Mouse (Mus musculus) hindbrain, embryonic 12.5 days (tissue): Measurements from ENCODE around the gene Gramd1b. TPM values are rescaled to one million over a fixed set of nuclear protein-coding genes. Genes with fewer than 3 reads are reported as not detected.

Experiments used
- ATAC-seq: fragments of 200-750 bp; cut with Nextera tagmentation; 2 replicates; pipeline ENCODE4 v1.8.0; 2017; ENCODE audit warnings: moderate TSS enrichment; ENCODE audit not compliant: low FRiP score
- H3K27ac ChIP-seq: fragments of 300-500 bp; sonication (generic); 2 replicates; pipeline ENCODE4 v1.5.1; 2016; ENCODE audit warnings: mild to moderate bottlenecking
- H3K27me3 ChIP-seq: fragments of 300-500 bp; sonication (generic); 2 replicates; pipeline ENCODE4 v1.6.1; 2016; ENCODE audit warnings: mild to moderate bottlenecking
- H3K36me3 ChIP-seq: fragments of 300-500 bp; sonication (generic); 2 replicates; pipeline ENCODE4 v1.6.1; 2016; ENCODE audit warnings: mild to moderate bottlenecking
- H3K4me1 ChIP-seq: fragments of 300-500 bp; sonication (generic); 2 replicates; pipeline ENCODE4 v1.6.1; 2016
- H3K4me2 ChIP-seq: fragments of 300-500 bp; sonication (generic); replicated peaks from 2 replicates; pipeline ENCODE4 v1.6.1; 2016; ENCODE audit warnings: mild to moderate bottlenecking
- H3K4me3 ChIP-seq: fragments of 300-500 bp; sonication (generic); 2 replicates; pipeline ENCODE4 v1.5.1; 2016; ENCODE audit warnings: mild to moderate bottlenecking
- H3K9ac ChIP-seq: fragments of 300-500 bp; sonication (generic); 2 replicates; pipeline ENCODE4 v1.6.1; 2016; ENCODE audit warnings: mild to moderate bottlenecking, moderate library complexity
- H3K9me3 ChIP-seq: fragments of 300-500 bp; sonication (generic); replicated peaks from 2 replicates; pipeline ENCODE4 v1.6.1; 2016; ENCODE audit warnings: mild to moderate bottlenecking
- WGBS: fragments of 180-500 bp; shearing (Covaris S2); methylation state at CpG from one replicate; pipeline ENCODE4 v1.1.7; 2016; 5-methylcytosine and 5-hydroxymethylcytosine counted together
- polyA plus RNA-seq: library from polyadenylated mRNA; unstranded; fragments of >200 nt; fragmentation: Nextera tagmentation; extraction: Ambion mirVana; gene quantifications from 2 replicates; pipeline ENCODE4 v1.2.1, GENCODE M21; 2016

Gramd1b gene
- polyA plus RNA-seq, 1 experiment from 2014 or later, result 4.9 TPM

DNA sequence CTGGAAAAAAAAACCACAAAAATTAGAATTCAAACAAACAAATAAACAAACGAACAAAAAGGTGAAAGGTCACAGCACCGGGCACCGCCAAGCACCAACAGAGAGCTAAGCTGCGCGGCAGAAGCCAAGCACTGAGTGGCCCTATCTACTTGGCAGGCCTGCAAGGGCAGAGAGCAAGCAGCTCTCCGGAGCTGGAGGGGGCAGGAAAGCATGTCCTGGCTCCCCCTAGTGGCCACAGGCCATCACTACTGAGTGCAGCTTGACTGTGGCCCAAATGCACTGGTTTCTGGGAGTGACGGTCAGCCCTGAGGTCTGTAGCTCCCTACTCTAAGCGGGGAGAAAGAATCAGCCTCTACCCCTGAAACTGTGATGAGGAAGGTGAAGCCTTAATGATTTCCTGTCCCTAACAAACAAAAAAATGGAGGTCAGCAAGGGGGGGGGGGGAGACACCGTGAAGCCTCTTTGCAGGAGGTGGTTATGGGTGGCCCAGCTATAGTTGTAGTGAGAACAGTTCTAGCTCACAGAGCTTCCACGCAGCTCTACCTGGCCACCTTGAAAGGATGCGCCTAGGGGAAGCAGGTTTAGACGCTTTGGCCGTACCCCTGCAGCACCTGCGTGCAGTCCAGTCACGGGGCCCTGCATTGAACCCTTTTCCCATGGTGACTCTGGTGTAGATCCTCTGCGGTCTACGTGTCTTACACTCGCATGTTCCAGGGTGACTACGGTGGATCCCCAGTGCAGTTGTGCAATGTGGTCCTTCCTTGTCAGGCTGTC lies 200.4 kb downstream of the Gramd1b start:
- H3K36me3 ChIP-seq, result no peaks in the 10 kb centered on the region
- H3K4me1 ChIP-seq, result 0 out of 2 replicates have a peak, but pooled peaks cover 2% of the 10 kb centered on the region
- H3K27me3 ChIP-seq, result no peaks in the 10 kb centered on the region
- ATAC-seq, result peak; percentile 88
- no peaks in the 10 kb centered on the region for H3K9me3 ChIP-seq
- no peak overlapping the region for H3K9ac ChIP-seq
- no peak overlapping the region for H3K4me2 ChIP-seq
- no peak overlapping the region for H3K27ac ChIP-seq
- no peak overlapping the region for H3K4me3 ChIP-seq
- 55% methylated on average over 19 of the region's 19 CpGs for WGBS

GRCm38 (mm10) chr9:40326260-40326915 lies 204.8 kb downstream of the Gramd1b start:
- no peak for ATAC-seq
- no peak overlapping the region for H3K9ac ChIP-seq
- no peak overlapping the region for H3K4me2 ChIP-seq
- 67% methylated on average over 7 of the region's 7 CpGs for WGBS
- no peak overlapping the region for H3K4me3 ChIP-seq
- H3K9me3 ChIP-seq, result no peaks in the 10 kb centered on the region
- H3K27ac ChIP-seq, result no peak overlapping the region
- H3K27me3 ChIP-seq, result no peaks in the 10 kb centered on the region
- no peaks in the 10 kb centered on the region for H3K36me3 ChIP-seq
- H3K4me1 ChIP-seq, result peaks cover 6% of the 10 kb centered on the region

GRCm38 (mm10) chr9:40324826-40325225 lies 206.4 kb downstream of the Gramd1b start:
- Histone ChIP-seq H3K27me3 (no peaks in the 10 kb centered on the region), H3K9me3 (no peaks in the 10 kb centered on the region), H3K9ac (no peak overlapping the region), H3K4me2 (no peak overlapping the region), H3K27ac (no peak overlapping the region), H3K36me3 (no peaks in the 10 kb centered on the region), H3K4me1 (peaks cover 10% of the 10 kb centered on the region), H3K4me3 (no peak overlapping the region)
- ATAC-seq, result no peak
- 90% methylated on average over 6 of the region's 6 CpGs for WGBS

GRCm38 (mm10) chr9:40324232-40324792 lies 206.9 kb downstream of the Gramd1b start:
- no peak overlapping the region for H3K4me3 ChIP-seq
- WGBS, result 92% methylated on average over 4 of the region's 4 CpGs

GRCm38 (mm10) chr9:40323773-40324172 lies 207.4 kb downstream of the Gramd1b start:
- H3K27ac ChIP-seq, result no peak overlapping the region
- H3K27me3 ChIP-seq, result no peaks in the 10 kb centered on the region
- no peaks in the 10 kb centered on the region for H3K9me3 ChIP-seq
- 75% methylated on average over 6 of the region's 6 CpGs for WGBS
- no peaks in the 10 kb centered on the region for H3K36me3 ChIP-seq
- ATAC-seq, result no peak
- no peak overlapping the region for H3K9ac ChIP-seq
- H3K4me3 ChIP-seq, result no peak overlapping the region
- H3K4me2 ChIP-seq, result no peak overlapping the region
- H3K4me1 ChIP-seq, result peaks cover 10% of the 10 kb centered on the region

More at GRCm38 (mm10) chr9:40324232-40324792, 206.9 kb downstream of the Gramd1b start:
- H3K9ac ChIP-seq, result no peak overlapping the region
- H3K4me1 ChIP-seq, result peaks cover 10% of the 10 kb centered on the region
- no peak overlapping the region for H3K4me2 ChIP-seq
- H3K27me3 ChIP-seq, result no peaks in the 10 kb centered on the region
- no peaks in the 10 kb centered on the region for H3K36me3 ChIP-seq
- no peaks in the 10 kb centered on the region for H3K9me3 ChIP-seq
- H3K27ac ChIP-seq, result no peak overlapping the region
- ATAC-seq, result no peak

DNA sequence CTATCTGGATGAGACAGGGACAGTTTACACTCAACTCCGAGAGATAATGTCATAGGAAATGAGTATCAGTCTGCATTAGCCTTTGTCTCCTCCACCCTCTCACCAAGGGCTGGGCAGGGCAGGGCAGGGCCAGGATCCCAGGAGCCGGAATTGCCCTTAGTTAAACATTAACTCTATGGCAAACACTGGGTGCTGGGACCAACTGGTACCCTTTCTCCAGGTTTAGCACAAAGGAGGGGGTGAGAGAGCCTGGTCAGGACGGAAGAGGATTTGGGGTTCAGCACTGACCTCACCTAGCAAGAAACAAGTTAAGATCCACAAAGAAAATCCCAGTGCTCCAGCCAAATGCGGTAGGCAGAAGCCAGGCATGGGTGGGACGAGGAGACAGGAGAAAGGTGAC lies 208.0 kb downstream of the Gramd1b start:
- WGBS, result 81% methylated on average over 5 of the region's 5 CpGs
- Histone ChIP-seq H3K9me3 (no peaks in the 10 kb centered on the region), H3K4me1 (peaks cover 10% of the 10 kb centered on the region), H3K4me2 (no peak overlapping the region), H3K9ac (no peak overlapping the region), H3K27ac (no peak overlapping the region), H3K36me3 (no peaks in the 10 kb centered on the region), H3K27me3 (no peaks in the 10 kb centered on the region), H3K4me3 (no peak overlapping the region)
- ATAC-seq, result no peak

DNA sequence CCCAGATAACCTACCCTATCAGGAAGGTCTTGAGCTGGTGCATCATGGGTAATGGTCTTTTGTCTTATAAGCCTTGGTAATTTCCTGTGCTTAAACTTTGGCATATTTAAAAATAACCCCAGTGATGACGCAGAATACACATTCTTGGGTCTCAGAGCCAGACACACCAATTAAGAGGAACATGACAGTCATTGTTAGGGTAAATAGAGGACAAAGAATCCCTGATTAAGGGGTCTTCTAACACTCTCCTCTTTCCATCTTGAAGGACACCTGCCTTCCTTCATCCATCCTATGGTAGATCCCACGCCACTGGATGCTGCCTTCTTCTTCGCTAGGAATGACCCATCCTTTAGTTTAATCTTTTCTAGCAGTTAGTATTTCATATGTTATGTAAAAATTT lies 208.8 kb downstream of the Gramd1b start:
- WGBS, result 94% methylated on average over 3 of the region's 3 CpGs
- H3K36me3 ChIP-seq, result peaks cover 4% of the 10 kb centered on the region
- no peaks in the 10 kb centered on the region for H3K27me3 ChIP-seq
- no peak overlapping the region for H3K4me3 ChIP-seq
- no peak for ATAC-seq
- no peak overlapping the region for H3K27ac ChIP-seq
- no peak overlapping the region for H3K9ac ChIP-seq
- no peaks in the 10 kb centered on the region for H3K9me3 ChIP-seq
- peaks cover 10% of the 10 kb centered on the region for H3K4me1 ChIP-seq
- no peak overlapping the region for H3K4me2 ChIP-seq

DNA sequence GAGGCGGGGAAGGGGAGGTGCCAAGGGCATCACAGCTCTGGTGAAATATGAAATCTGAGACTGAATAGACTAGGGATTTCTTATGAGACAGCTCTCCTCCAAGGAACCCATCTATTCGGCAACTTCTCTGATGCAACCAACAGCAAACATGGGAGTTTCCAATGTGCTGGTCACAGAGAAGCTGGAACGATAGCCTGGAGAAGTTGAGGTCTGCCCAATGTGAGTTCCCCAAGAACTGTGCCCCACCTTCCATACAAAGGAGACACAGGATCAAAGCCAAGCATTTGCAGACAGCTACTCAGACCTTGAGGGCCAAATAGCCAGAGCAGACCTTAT lies 209.5 kb downstream of the Gramd1b start:
- Histone ChIP-seq H3K4me2 (no peak overlapping the region), H3K9me3 (no peaks in the 10 kb centered on the region), H3K4me3 (no peak overlapping the region), H3K36me3 (peaks cover 10% of the 10 kb centered on the region), H3K4me1 (peaks cover 10% of the 10 kb centered on the region), H3K27me3 (no peaks in the 10 kb centered on the region), H3K9ac (no peak overlapping the region), H3K27ac (peak overlapping the region; percentile 57; the same call in 1 of the 2 replicates)
- no peak for ATAC-seq
- 69% methylated on average over 3 of the region's 3 CpGs for WGBS

- Histone ChIP-seq H3K27me3 (no peaks in the 10 kb centered on the region), H3K4me2 (no peak overlapping the region), H3K36me3 (peaks cover 10% of the 10 kb centered on the region), H3K9ac (no peak overlapping the region), H3K27ac (peak overlapping the region; percentile 57; the same call in 1 of the 2 replicates), H3K9me3 (no peaks in the 10 kb centered on the region), H3K4me1 (peaks cover 10% of the 10 kb centered on the region), H3K4me3 (no peak overlapping the region)
- 48% methylated on average over 12 of the region's 12 CpGs for WGBS
- ATAC-seq, result peak; percentile 53
These were observed 210.1 kb downstream of the Gramd1b start for GRCm38 (mm10) chr9:40320879-40321667.

GRCm38 (mm10) chr9:40320405-40320804 lies 210.8 kb downstream of the Gramd1b start:
- no peaks in the 10 kb centered on the region for H3K9me3 ChIP-seq
- H3K4me2 ChIP-seq, result no peak overlapping the region
- WGBS, result 87% methylated on average over 8 of the region's 8 CpGs
- H3K9ac ChIP-seq, result no peak overlapping the region
- no peaks in the 10 kb centered on the region for H3K27me3 ChIP-seq
- peaks cover 10% of the 10 kb centered on the region for H3K4me1 ChIP-seq
- H3K27ac ChIP-seq, result no peak overlapping the region
- no peak overlapping the region for H3K4me3 ChIP-seq
- H3K36me3 ChIP-seq, result peaks cover 12% of the 10 kb centered on the region
- ATAC-seq, result no peak

- Histone ChIP-seq H3K36me3 (peaks cover 17% of the 10 kb centered on the region), H3K4me3 (no peak overlapping the region), H3K9me3 (no peaks in the 10 kb centered on the region), H3K9ac (no peak overlapping the region), H3K4me1 (peaks cover 10% of the 10 kb centered on the region), H3K27ac (no peak overlapping the region), H3K4me2 (no peak overlapping the region), H3K27me3 (no peaks in the 10 kb centered on the region)
- ATAC-seq, result no peak
- 88% methylated on average over 5 of the region's 5 CpGs for WGBS
These were observed 212.4 kb downstream of the Gramd1b start for GRCm38 (mm10) chr9:40318771-40319170.

- Histone ChIP-seq H3K4me3 (no peak overlapping the region), H3K4me2 (no peak overlapping the region), H3K9me3 (no peaks in the 10 kb centered on the region), H3K4me1 (peaks cover 10% of the 10 kb centered on the region), H3K27me3 (no peaks in the 10 kb centered on the region), H3K9ac (no peak overlapping the region), H3K27ac (no peak overlapping the region), H3K36me3 (peaks cover 17% of the 10 kb centered on the region)
- no peak for ATAC-seq
- 92% methylated on average over 4 of the region's 4 CpGs for WGBS
These were observed 213.4 kb downstream of the Gramd1b start for GRCm38 (mm10) chr9:40317735-40318134.
